ENCODE assay signal across 10 mouse cellular contexts in genomic region chr2:92424462-92425308, GRCm38 (mm10). TPM values are rescaled to one million over a fixed set of nuclear protein-coding genes. Genes with fewer than 3 reads are reported as not detected.
A peak's percentile ranks its signal among the peaks of the same experiment; 100 is the strongest.
DNase-seq lines count a peak whose midpoint lies in the region; ATAC-seq and TF ChIP-seq lines count a peak whose summit lies in the region.
"Had no signal": no experiment of that assay in that cellular context is flagged by ENCODE, and none has a peak within 500 bp of the region (broad histone marks: within the 10 kb centered on the region; RNA-seq: fewer than 3 reads in every experiment).

No protein-coding gene starts in this region.

- intact Hi-C loops in gastrocnemius, postnatal 36 days (cut with DNase I): no loop called here

- no peak for TF ChIP-seq CTCF in cortical plate, adult 2 months (IDR thresholded peaks at IDR 0.05; ENCODE audit: extremely low read depth, insufficient read depth, low read length)
- TF ChIP-seq CTCF in lung, postnatal 0 days (IDR thresholded peaks at IDR 0.05): no peak
- TF ChIP-seq CTCF in stomach, postnatal 0 days (IDR thresholded peaks at IDR 0.05; ENCODE audit: low read depth): no peak

- WGBS in intestine, embryonic 14.5 days: 65% methylated on average over 9 of the region's 9 CpGs
- WGBS in lung, postnatal 0 days: 56% methylated on average over 9 of the region's 9 CpGs
- 55% methylated on average over 9 of the region's 9 CpGs for WGBS in stomach, postnatal 0 days

- no peak overlapping the region for H3K9ac ChIP-seq in intestine, embryonic 14.5 days (ENCODE audit: low read length)
- H3K9ac ChIP-seq in lung, postnatal 0 days (replicated peaks; ENCODE audit: low read depth): peak overlapping the region; percentile 2; the same call in 1 of the 2 replicates
- H3K9ac ChIP-seq in stomach, postnatal 0 days (ENCODE audit: low read length): peak overlapping the region; percentile 35; the same call in 1 of the 2 replicates

- DNase-seq in layer of hippocampus, postnatal 10 days (ENCODE audit: low spot score in 2 of 2): peak; percentile 46 to 50
- DNase-seq in layer of hippocampus, adult 9-10 months (ENCODE audit: low spot score): no peak
- peak; percentile 46 to 53 for DNase-seq in gastrocnemius, postnatal 36 days
- DNase-seq in intestine, embryonic 14.5 days (ENCODE audit: low spot score): peak; percentile 65
- DNase-seq in lung, postnatal 0 days (ENCODE audit: low spot score): peak; percentile 96
- peak; percentile 61 for DNase-seq in stomach, postnatal 0 days (ENCODE audit: low spot score)
- no peak for DNase-seq in thymus, adult 18-20 months

- peak; percentile 46; the same call in 1 of the 2 replicates for TF ChIP-seq EP300 in lung, postnatal 0 days (IDR thresholded peaks at IDR 0.05)
- TF ChIP-seq EP300 in stomach, postnatal 0 days (optimal IDR thresholded peaks at IDR 0.05): no peak

- ATAC-seq in intestine, embryonic 14.5 days (replicated peaks; ENCODE audit: low FRiP score, low TSS enrichment, low read depth): peak; percentile 32; the same call in 1 of the 2 replicates
- peak; percentile 71 for ATAC-seq in lung, postnatal 0 days
- peak; percentile 54 for ATAC-seq in stomach, postnatal 0 days (ENCODE audit: low FRiP score, low TSS enrichment)

- peak overlapping the region; percentile 37 for H3K27ac ChIP-seq in cortical plate, adult 2 months (ENCODE audit: insufficient read depth, low read length)
- H3K27ac ChIP-seq in intestine, embryonic 14.5 days (ENCODE audit: low read depth): peak overlapping the region; percentile 60
- peak overlapping the region; percentile 95 for H3K27ac ChIP-seq in lung, postnatal 0 days (ENCODE audit: low read length)
- peak overlapping the region; percentile 93 for H3K27ac ChIP-seq in stomach, postnatal 0 days (replicated peaks)

- H3K36me3 ChIP-seq in intestine, embryonic 14.5 days (ENCODE audit: control insufficient read depth, insufficient read depth, low read length): peaks cover 58% of the 10 kb centered on the region
- peaks cover 36% of the 10 kb centered on the region for H3K36me3 ChIP-seq in lung, postnatal 0 days (ENCODE audit: insufficient read depth, low read length)
- peaks cover 26% of the 10 kb centered on the region for H3K36me3 ChIP-seq in stomach, postnatal 0 days (ENCODE audit: control insufficient read depth, insufficient read depth, low read length)

- H3K27me3 ChIP-seq in intestine, embryonic 14.5 days (replicated peaks; ENCODE audit: control insufficient read depth, insufficient read depth, low read length): no peaks in the 10 kb centered on the region
- H3K27me3 ChIP-seq in lung, postnatal 0 days (replicated peaks; ENCODE audit: insufficient read depth, low read length): no peaks in the 10 kb centered on the region
- no peaks in the 10 kb centered on the region for H3K27me3 ChIP-seq in stomach, postnatal 0 days (ENCODE audit: control insufficient read depth, insufficient read depth, low read length)

- 0 out of 2 replicates have a peak, but pooled peaks have one; percentile 1 for TF ChIP-seq POLR2A in cortical plate, adult 2 months (IDR thresholded peaks at IDR 0.05; ENCODE audit: extremely low read depth, insufficient read depth, low read length)

- H3K4me3 ChIP-seq in cortical plate, adult 2 months (ENCODE audit: insufficient read depth, low read length): no peak overlapping the region
- no peak overlapping the region for H3K4me3 ChIP-seq in intestine, embryonic 14.5 days (ENCODE audit: low read depth, low read length)
- H3K4me3 ChIP-seq in lung, postnatal 0 days (ENCODE audit: low read depth, low read length): no peak overlapping the region
- no peak overlapping the region for H3K4me3 ChIP-seq in stomach, postnatal 0 days (ENCODE audit: low read depth, low read length)

- H3K4me1 ChIP-seq in cortical plate, adult 2 months (ENCODE audit: control insufficient read depth, insufficient read depth, low read length): peaks cover 25% of the 10 kb centered on the region
- H3K4me1 ChIP-seq in intestine, embryonic 14.5 days (replicated peaks; ENCODE audit: control insufficient read depth, insufficient read depth, low read length): peaks cover 16% of the 10 kb centered on the region
- H3K4me1 ChIP-seq in lung, postnatal 0 days (ENCODE audit: insufficient read depth, low read depth, low read length): peaks cover 46% of the 10 kb centered on the region
- H3K4me1 ChIP-seq in stomach, postnatal 0 days (replicated peaks; ENCODE audit: control insufficient read depth, insufficient read depth): peaks cover 32% of the 10 kb centered on the region

- H3K4me2 ChIP-seq in intestine, embryonic 14.5 days (ENCODE audit: low read length): no peak overlapping the region
- peak overlapping the region; percentile 25; the same call in 1 of the 2 replicates for H3K4me2 ChIP-seq in lung, postnatal 0 days (replicated peaks; ENCODE audit: low read depth, low read length)
- peak overlapping the region; percentile 14; the same call in 1 of the 2 replicates for H3K4me2 ChIP-seq in stomach, postnatal 0 days (replicated peaks; ENCODE audit: low read depth)

- H3K9me3 ChIP-seq in intestine, embryonic 14.5 days (ENCODE audit: control insufficient read depth, low read length): no peaks in the 10 kb centered on the region
- no peaks in the 10 kb centered on the region for H3K9me3 ChIP-seq in lung, postnatal 0 days (ENCODE audit: low read length)
- H3K9me3 ChIP-seq in stomach, postnatal 0 days (ENCODE audit: control insufficient read depth, low read length): no peaks in the 10 kb centered on the region
- H3K9me3 ChIP-seq: G1E had no signal

RNA-seq across cellular contexts. Expression of gene Cry2, which starts 9.2 kb away (rescaled TPM):
- total RNA-seq in layer of hippocampus, postnatal 10 days (2021): 10 to 100 TPM; 89.1 to 94.8 TPM
- 99.9 and 108 TPM in 2 replicates for polyA plus RNA-seq in cortical plate, adult 2 months (2012; rRNA removed)
- 10 to 100 TPM; 16.9 to 21.9 TPM for total RNA-seq in gastrocnemius, postnatal 36 days (2021)
- polyA plus RNA-seq in intestine, embryonic 14.5 days (2014; fragmentation: Nextera tagmentation; extraction: Ambion mirVana): 16.7 and 18.2 TPM in 2 replicates
- 36.3 and 36.6 TPM in 2 replicates for polyA plus RNA-seq in lung, postnatal 0 days (2015; fragmentation: Nextera tagmentation; extraction: Ambion mirVana)
- polyA plus RNA-seq in stomach, postnatal 0 days (2015; fragmentation: Nextera tagmentation; extraction: Ambion mirVana): 14.8 and 17.3 TPM in 2 replicates

RNA-seq across cellular contexts. Expression of gene Mapk8ip1, which starts 23.6 kb away (rescaled TPM):
- 100 to 1,000 TPM; 385 to 403 TPM for total RNA-seq in layer of hippocampus, postnatal 10 days (2021)
- polyA plus RNA-seq in cortical plate, adult 2 months (2012; rRNA removed): 320 and 321 TPM in 2 replicates
- 1 to 10 TPM; 6.9 to 7.2 TPM for total RNA-seq in gastrocnemius, postnatal 36 days (2021)
- polyA plus RNA-seq in intestine, embryonic 14.5 days (2014; fragmentation: Nextera tagmentation; extraction: Ambion mirVana): 11.8 and 13.2 TPM in 2 replicates
- 7.8 and 9.7 TPM in 2 replicates for polyA plus RNA-seq in lung, postnatal 0 days (2015; fragmentation: Nextera tagmentation; extraction: Ambion mirVana)
- polyA plus RNA-seq in stomach, postnatal 0 days (2015; fragmentation: Nextera tagmentation; extraction: Ambion mirVana): 10.3 and 12.5 TPM in 2 replicates
- total RNA-seq: neutrophil, adult 5-6 weeks had no signal

RNA-seq across cellular contexts. Expression of gene Slc35c1, which starts 35.7 kb away (rescaled TPM):
- total RNA-seq in layer of hippocampus, postnatal 10 days (2021): 10 to 100 TPM; 17.1 to 17.2 TPM
- polyA plus RNA-seq in cortical plate, adult 2 months (2012; rRNA removed): 14.0 and 14.2 TPM in 2 replicates
- 1 to 10 TPM; 5.0 to 6.3 TPM for total RNA-seq in gastrocnemius, postnatal 36 days (2021)
- 26.8 and 30.2 TPM in 2 replicates for polyA plus RNA-seq in intestine, embryonic 14.5 days (2014; fragmentation: Nextera tagmentation; extraction: Ambion mirVana)
- polyA plus RNA-seq in lung, postnatal 0 days (2015; fragmentation: Nextera tagmentation; extraction: Ambion mirVana): 12.9 and 13.1 TPM in 2 replicates
- 35.8 and 41.7 TPM in 2 replicates for polyA plus RNA-seq in stomach, postnatal 0 days (2015; fragmentation: Nextera tagmentation; extraction: Ambion mirVana)

RNA-seq across cellular contexts. Expression of gene 1700029I15Rik, which starts 42.3 kb away (rescaled TPM):
- total RNA-seq in layer of hippocampus, postnatal 10 days (2021): 1 to 10 TPM; 5.1 to 5.7 TPM
- 4.2 and 4.4 TPM in 2 replicates for polyA plus RNA-seq in cortical plate, adult 2 months (2012; rRNA removed)
- under 1 TPM; 0.81 to 0.99 TPM for total RNA-seq in gastrocnemius, postnatal 36 days (2021)
- polyA plus RNA-seq in intestine, embryonic 14.5 days (2014; fragmentation: Nextera tagmentation; extraction: Ambion mirVana): 1.7 TPM in 2 replicates
- 2.3 TPM in 2 replicates for polyA plus RNA-seq in lung, postnatal 0 days (2015; fragmentation: Nextera tagmentation; extraction: Ambion mirVana)
- 1.7 and 2.3 TPM in 2 replicates for polyA plus RNA-seq in stomach, postnatal 0 days (2015; fragmentation: Nextera tagmentation; extraction: Ambion mirVana)

RNA-seq across cellular contexts. Expression of gene Large2, which starts 50.0 kb away (rescaled TPM):
- total RNA-seq in layer of hippocampus, postnatal 10 days (2021): under 1 TPM; 0.45 to 0.64 TPM
- 0.31 and 0.59 TPM in 2 replicates for polyA plus RNA-seq in cortical plate, adult 2 months (2012; rRNA removed)
- under 1 TPM; 0.52 to 0.84 TPM for total RNA-seq in gastrocnemius, postnatal 36 days (2021)
- 11.6 and 12.6 TPM in 2 replicates for polyA plus RNA-seq in intestine, embryonic 14.5 days (2014; fragmentation: Nextera tagmentation; extraction: Ambion mirVana)
- polyA plus RNA-seq in lung, postnatal 0 days (2015; fragmentation: Nextera tagmentation; extraction: Ambion mirVana): 17.1 and 18.7 TPM in 2 replicates
- 8.7 and 9.4 TPM in 2 replicates for polyA plus RNA-seq in stomach, postnatal 0 days (2015; fragmentation: Nextera tagmentation; extraction: Ambion mirVana)
- total RNA-seq: neutrophil, adult 5-6 weeks had no signal
- polyA plus RNA-seq: G1E had no signal

Comparison
In these comparisons a context has a peak if more than half of its experiments do, and no peak if none do; other contexts are left out.
1. DNase-seq: peak in layer of hippocampus, postnatal 10 days (2 of 2), gastrocnemius, postnatal 36 days (2 of 2), intestine, embryonic 14.5 days (single experiment), lung, postnatal 0 days (single experiment) and stomach, postnatal 0 days (single experiment); none in layer of hippocampus, adult 9-10 months (single experiment) and thymus, adult 18-20 months (0 of 2).
2. H3K27ac ChIP-seq: peak in every context shown above with its lines; median percentile 95 in lung, postnatal 0 days; 93 in stomach, postnatal 0 days; 60 in intestine, embryonic 14.5 days; 37 in cortical plate, adult 2 months.
3. RNA of gene Mapk8ip1, which starts 23.6 kb away (polyA plus RNA-seq): 320 to 321 TPM in cortical plate, adult 2 months; 11.8 to 13.2 TPM in intestine, embryonic 14.5 days, 10.3 to 12.5 TPM in stomach, postnatal 0 days and 7.8 to 9.7 TPM in lung, postnatal 0 days; every median in the first group is over 10 times any median in the second.
4. Peak in every context shown above with its lines, with median percentiles within 50 percentile points of each other: ATAC-seq.